Mouse (Mus musculus) testis, adult 2 months (tissue): ENCODE measurements at regions not wholly inside any gene's neighbourhood (a gene's known extent, or its start where the extent isn't known, plus 50 kb on each side); places are given as distances from the start of the nearest gene placed in this dataset.

Source experiments
- CTCF ChIP-seq: fragments of 200-500 bp; IDR thresholded peaks from 2 replicates; pipeline ENCODE4 v1.5.1; 2012; ENCODE audit warnings: low read depth, mild to moderate bottlenecking, inconsistent platforms, low read length, moderate library complexity; ENCODE audit not compliant: control insufficient read depth, insufficient read depth, insufficient replicate concordance
- POLR2A ChIP-seq: fragments of 200-500 bp; IDR thresholded peaks from 2 replicates; pipeline ENCODE4 v1.6.1; 2012; ENCODE audit warnings: low read depth, mild to moderate bottlenecking, inconsistent platforms, low read length, moderate library complexity; ENCODE audit not compliant: control insufficient read depth

- no peak for TF ChIP-seq CTCF
- TF ChIP-seq POLR2A = no peak
Observed at GRCm38 (mm10) chr2:168352626-168353025, 71.1 kb upstream of the Kcng1 start.
